Comparison of ENCODE assay signal across 10 mouse cellular contexts in the genomic region with DNA sequence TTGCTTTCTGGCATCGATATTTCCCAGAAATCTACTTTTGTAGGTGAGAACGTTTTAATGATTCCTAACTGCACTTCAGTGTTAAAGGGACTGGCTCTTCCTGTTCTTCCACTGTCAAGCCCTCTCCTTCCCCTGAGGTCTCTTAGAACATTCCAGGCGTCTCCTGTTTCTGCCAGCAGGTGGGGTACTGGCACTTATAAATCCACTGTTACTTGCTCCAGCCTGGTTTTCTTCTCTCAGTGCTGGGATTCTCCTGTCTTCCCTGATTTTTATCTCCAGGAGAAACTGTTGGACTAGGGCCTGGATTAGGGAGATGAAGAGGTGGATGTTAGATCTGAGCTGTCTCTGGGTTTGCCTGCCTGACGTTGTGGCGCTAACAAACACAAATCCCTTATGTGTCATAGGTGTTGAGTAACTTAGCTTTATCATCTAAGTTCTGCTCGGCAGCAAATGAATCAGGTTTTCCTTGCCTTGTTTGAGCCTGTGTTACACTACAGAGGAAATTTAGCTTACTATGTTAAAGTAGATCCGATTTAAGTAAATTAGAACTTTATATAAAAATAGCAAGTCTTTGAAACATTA. TPM values are rescaled to one million over a fixed set of nuclear protein-coding genes. Genes with fewer than 3 reads are reported as not detected.
DNase-seq lines count a peak whose midpoint lies in the region; ATAC-seq and TF ChIP-seq lines count a peak whose summit lies in the region.
"Had no signal": no experiment of that assay in that cellular context is flagged by ENCODE, and none has a peak within 500 bp of the region (broad histone marks: within the 10 kb centered on the region; RNA-seq: fewer than 3 reads in every experiment).

No protein-coding gene starts in this region.

- TF ChIP-seq RAD21 in MEL (IDR thresholded peaks at IDR 0.05; ENCODE audit: low read depth, low read length): peak; percentile 4

- TF ChIP-seq EP300 in MEL (IDR thresholded peaks at IDR 0.05; ENCODE audit: low read depth in 1 of 2, low read length in 2 of 2): no peak

- no peak for TF ChIP-seq POLR2A in MEL (IDR thresholded peaks at IDR 0.05; ENCODE audit: control insufficient read depth in 1 of 2, insufficient read depth in 1 of 2, low read depth in 1 of 2, low read length in 2 of 2, poor library complexity in 1 of 2)

- no peaks in the 10 kb centered on the region for H3K36me3 ChIP-seq in MEL (ENCODE audit: control insufficient read depth in 1 of 2, insufficient read depth in 2 of 2, low read length in 2 of 2)
- no peaks in the 10 kb centered on the region for H3K36me3 ChIP-seq in forebrain, embryonic 16.5 days (ENCODE audit: control insufficient read depth, insufficient read depth)
- H3K36me3 ChIP-seq: embryonic facial prominence, embryonic 12.5 days; stomach, embryonic 15.5 days had no signal

- no peak overlapping the region for H3K27ac ChIP-seq in MEL (ENCODE audit: control insufficient read depth, low read depth, low read length)
- H3K27ac ChIP-seq in forebrain, embryonic 16.5 days (ENCODE audit: low read length): no peak overlapping the region
- H3K27ac ChIP-seq in layer of hippocampus, adult 2 months: no peak overlapping the region
- H3K27ac ChIP-seq: embryonic facial prominence, embryonic 12.5 days; stomach, embryonic 15.5 days had no signal

- peak in 1 of 3 experiments; percentile 7; a peak in 1 of 6 replicates for TF ChIP-seq CTCF in MEL (IDR thresholded peaks at IDR 0.05 in 2 of 3, conservative IDR thresholded peaks at IDR 0.05 in 1 of 3; ENCODE audit: control insufficient read depth in 1 of 3, insufficient read depth in 1 of 3, low read depth in 2 of 3, low read length in 3 of 3, poor library complexity in 1 of 3, severe bottlenecking in 1 of 3)
- peak; percentile 90 for TF ChIP-seq CTCF in layer of hippocampus, adult 2 months (conservative IDR thresholded peaks at IDR 0.05)

- H3K4me2 ChIP-seq in forebrain, embryonic 16.5 days (ENCODE audit: low read length): no peak overlapping the region
- H3K4me2 ChIP-seq: embryonic facial prominence, embryonic 12.5 days; stomach, embryonic 15.5 days had no signal

- intact Hi-C loops in heart, postnatal 14 days (cut with DNase I): loop anchor here (2.0 to 10.0 kb wide), 4 partner anchors 45 to 762 kb away; a partner anchor contains a TSS

- WGBS in forebrain, embryonic 16.5 days: 42% methylated on average over 7 of the region's 7 CpGs

- no peak overlapping the region for H3K9ac ChIP-seq in MEL (ENCODE audit: control insufficient read depth, low read depth, low read length, poor library complexity, severe bottlenecking)
- H3K9ac ChIP-seq in forebrain, embryonic 16.5 days (replicated peaks; ENCODE audit: low read depth, low read length): no peak overlapping the region
- H3K9ac ChIP-seq: embryonic facial prominence, embryonic 12.5 days; stomach, embryonic 15.5 days had no signal

- peak; percentile 61 for ATAC-seq in forebrain, embryonic 16.5 days
- ATAC-seq in monocyte, adult 5-6 weeks (replicated peaks; ENCODE audit: insufficient number of reproducible peaks, low FRiP score, low TSS enrichment, poor library complexity, severe bottlenecking): no peak

- H3K9me3 ChIP-seq in MEL (replicated peaks; ENCODE audit: insufficient read depth, low read length): no peaks in the 10 kb centered on the region
- no peaks in the 10 kb centered on the region for H3K9me3 ChIP-seq in forebrain, embryonic 16.5 days (ENCODE audit: control insufficient read depth, low read length)
- H3K9me3 ChIP-seq: embryonic facial prominence, embryonic 12.5 days; stomach, embryonic 15.5 days had no signal

- H3K4me3 ChIP-seq in MEL (ENCODE audit: control insufficient read depth in 1 of 2, insufficient read depth in 1 of 2, low read depth in 2 of 2, low read length in 2 of 2): no peak overlapping the region
- no peak overlapping the region for H3K4me3 ChIP-seq in forebrain, embryonic 16.5 days (replicated peaks; ENCODE audit: low read length)
- no peak overlapping the region for H3K4me3 ChIP-seq in layer of hippocampus, adult 2 months
- H3K4me3 ChIP-seq: embryonic facial prominence, embryonic 12.5 days; stomach, embryonic 15.5 days had no signal

- DNase-seq in MEL (ENCODE audit: low read depth, low spot score): peak; percentile 6
- DNase-seq in cerebellum, adult 11-12 months: peak; percentile 6
- peak; percentile 70 to 73 for DNase-seq in heart, postnatal 14 days
- DNase-seq in layer of hippocampus, adult 2 months (ENCODE audit: low spot score in 2 of 2): peak; percentile 76 to 81
- peak; percentile 88 for DNase-seq in lung, postnatal 10 days
- DNase-seq in right cerebral cortex, adult 18-20 months: peak; percentile 79

- no peaks in the 10 kb centered on the region for H3K4me1 ChIP-seq in MEL (ENCODE audit: control insufficient read depth in 1 of 2, insufficient read depth in 2 of 2, low read length in 2 of 2)
- H3K4me1 ChIP-seq in forebrain, embryonic 16.5 days (replicated peaks; ENCODE audit: control insufficient read depth, insufficient read depth, low read length): peaks cover 7% of the 10 kb centered on the region; the same call in 1 of the 2 replicates

- H3K79me2 ChIP-seq in MEL (ENCODE audit: control insufficient read depth, insufficient read depth, low read length, poor library complexity): no peaks in the 10 kb centered on the region

- H3K27me3 ChIP-seq in MEL (ENCODE audit: control insufficient read depth in 1 of 2, insufficient read depth in 2 of 2, low read length in 2 of 2): no peaks in the 10 kb centered on the region
- H3K27me3 ChIP-seq in forebrain, embryonic 16.5 days (replicated peaks; ENCODE audit: control insufficient read depth, insufficient read depth, low read length): no peaks in the 10 kb centered on the region
- H3K27me3 ChIP-seq: embryonic facial prominence, embryonic 12.5 days; stomach, embryonic 15.5 days had no signal

TF ChIP-seq in MEL, 35 proteins besides CTCF, POLR2A, EP300 and RAD21:
- no peak for TF ChIP-seq ELF1 (IDR thresholded peaks at IDR 0.05; ENCODE audit: low read depth, low read length)
- TF ChIP-seq SMC3 (IDR thresholded peaks at IDR 0.05; ENCODE audit: low read depth, low read length): peak; percentile 15; the same call in 1 of the 2 replicates

RNA-seq across cellular contexts. Expression of a gene that starts 44.0 kb away (rescaled TPM):
- total RNA-seq in MEL (2012; rRNA removed): 0.03 TPM in 1 of 2 replicates, not detected in the other
- polyA plus RNA-seq in MEL (2012; ENCODE audit: insufficient read depth in 1 of 2, insufficient read length in 2 of 2, low read depth in 1 of 2, low replicate concordance in 2 of 2, missing spikeins in 1 of 2): under 1 TPM in 1 of 2 experiments, not detected in 1; 0.22 TPM
- polyA plus RNA-seq in forebrain, embryonic 16.5 days (2015; fragmentation: Nextera tagmentation; extraction: Ambion mirVana): 2.3 and 3.8 TPM in 2 replicates
- total RNA-seq in heart, postnatal 14 days (2021): 10 to 100 TPM; 16.0 to 19.2 TPM
- 1 to 10 TPM; 6.9 to 9.0 TPM for total RNA-seq in layer of hippocampus, adult 2 months (2021)
- 12.1 to 16.6 TPM (median 15.1 TPM) in 3 replicates for total RNA-seq in monocyte, adult 5-6 weeks (2017)

Comparison
In these comparisons a context has a peak if more than half of its experiments do, and no peak if none do; other contexts are left out.
1. DNase-seq: peak in every context shown above with its lines; median percentile 88 in lung, postnatal 10 days; 79 in right cerebral cortex, adult 18-20 months; 78 in layer of hippocampus, adult 2 months; 72 in heart, postnatal 14 days; 6 in MEL; 6 in cerebellum, adult 11-12 months.